Mouse (Mus musculus) lung, postnatal 0 days (tissue): ENCODE data around the gene Adora1.

ENCODE experiments used
- CTCF ChIP-seq: IDR thresholded peaks from 2 replicates; pipeline ENCODE4 v1.5.1; 2016; ENCODE audit warnings: antibody characterized with exemption, mild to moderate bottlenecking
- EP300 ChIP-seq: IDR thresholded peaks from 2 replicates; pipeline ENCODE4 v1.6.1; 2016; ENCODE audit warnings: antibody characterized with exemption, mild to moderate bottlenecking, control low read depth

DNA sequence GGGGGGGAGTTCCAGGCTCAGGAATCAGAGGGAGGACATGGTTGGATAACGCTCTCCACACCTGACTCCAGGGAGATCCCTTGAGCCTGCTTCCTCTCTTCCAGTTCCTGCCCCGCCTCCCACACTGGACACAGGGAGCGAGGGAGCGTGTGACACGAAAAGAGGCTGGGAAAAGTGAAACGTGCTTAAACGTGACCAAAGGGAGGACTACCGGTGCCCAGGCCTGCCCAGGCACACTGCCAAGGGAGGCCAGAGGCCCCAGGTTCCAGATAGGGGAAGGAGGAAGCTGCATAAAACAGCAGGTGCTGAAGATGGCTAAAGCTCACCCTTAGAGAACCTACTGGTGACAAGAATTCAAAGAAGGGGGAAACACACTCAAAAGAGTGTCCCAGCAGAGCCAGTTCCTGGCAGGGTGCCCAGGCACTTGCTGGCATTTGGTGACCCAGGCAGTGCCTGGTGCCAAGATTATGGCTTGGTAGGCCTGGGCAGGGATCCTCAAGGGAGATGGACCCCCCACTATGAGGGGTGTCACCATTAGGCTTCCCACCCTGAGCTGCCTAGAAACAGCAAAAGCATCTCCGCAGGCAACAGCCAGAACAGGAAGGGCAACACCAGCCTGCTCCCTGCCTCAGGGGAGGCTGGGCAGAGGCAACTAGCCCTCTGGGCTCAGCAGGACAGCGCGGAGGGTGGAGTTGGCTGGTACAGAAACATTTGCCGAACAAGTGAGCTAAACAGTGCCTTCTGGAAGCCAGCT is 2.3 kb downstream of the Adora1 start:
- TF ChIP-seq EP300 (no peak), CTCF (no peak)
